Mouse (Mus musculus) cerebellum, postnatal 36 days (tissue): ENCODE data around the gene Stpg1.

Experiments
- DNase-seq, 2 experiments: peaks; one replicate each; pipeline ENCODE4 v3.0.0; 2021 to 2022; ENCODE audit warnings: mixed read lengths in 2 of 2

Gene Stpg1

GRCm38 (mm10) chr4:135494521-135495396, at the start of gene Stpg1, which contains the start of gene Nipal3:
Gene Stpg1, plus strand, starts transcription at chr4:135494790.
Gene Nipal3, minus strand, starts transcription at chr4:135495038.
- peak; percentile 93 to 94 for DNase-seq

GRCm38 (mm10) chr4:135451360-135452015, 43.1 kb upstream of the Stpg1 start:
- DNase-seq, result no peak

GRCm38 (mm10) chr4:135453164-135453563, 41.4 kb upstream of the Stpg1 start:
- DNase-seq, result no peak

GRCm38 (mm10) chr4:135453572-135453971, 41.0 kb upstream of the Stpg1 start:
- DNase-seq, result no peak

- DNase-seq, result no peak
Observed at GRCm38 (mm10) chr4:135463406-135463805, 31.2 kb upstream of the Stpg1 start.

- no peak for DNase-seq
Observed at GRCm38 (mm10) chr4:135477851-135478250, 16.7 kb upstream of the Stpg1 start.

- DNase-seq, result no peak
Observed at GRCm38 (mm10) chr4:135480370-135480769, 14.2 kb upstream of the Stpg1 start.

- DNase-seq, result no peak
Observed at GRCm38 (mm10) chr4:135485086-135485485, 9.5 kb upstream of the Stpg1 start.

- peak; percentile 76 to 78 for DNase-seq
Observed at GRCm38 (mm10) chr4:135486352-135486751, 8.2 kb upstream of the Stpg1 start.

- DNase-seq, result no peak
Observed at GRCm38 (mm10) chr4:135489256-135489655, 5.3 kb upstream of the Stpg1 start.

GRCm38 (mm10) chr4:135493271-135493670, 1.3 kb upstream of the Stpg1 start:
- DNase-seq, result no peak

- peak; percentile 71 to 76 for DNase-seq
Observed at GRCm38 (mm10) chr4:135493691-135494520, 684 bp upstream of the Stpg1 start.

- DNase-seq, result no peak
Observed at GRCm38 (mm10) chr4:135495397-135495791, 804 bp downstream of the Stpg1 start.

GRCm38 (mm10) chr4:135495810-135496209, 1.2 kb downstream of the Stpg1 start:
- DNase-seq, result peak; percentile 18 to 19

GRCm38 (mm10) chr4:135498136-135498535, 3.5 kb downstream of the Stpg1 start:
- no peak for DNase-seq

- DNase-seq, result no peak
Observed at GRCm38 (mm10) chr4:135499831-135500230, 5.2 kb downstream of the Stpg1 start.

- DNase-seq, result no peak
Observed at GRCm38 (mm10) chr4:135501587-135501986, 7.0 kb downstream of the Stpg1 start.

- no peak for DNase-seq
Observed at GRCm38 (mm10) chr4:135505794-135506193, 11.2 kb downstream of the Stpg1 start.

GRCm38 (mm10) chr4:135507547-135508350, 13.2 kb downstream of the Stpg1 start:
- peak; percentile 35 to 42 for DNase-seq

GRCm38 (mm10) chr4:135508419-135509039, 13.9 kb downstream of the Stpg1 start:
- DNase-seq, result peak; percentile 60 to 75

- DNase-seq, result no peak
Observed at GRCm38 (mm10) chr4:135509515-135509914, 14.9 kb downstream of the Stpg1 start.

- DNase-seq, result no peak
Observed at GRCm38 (mm10) chr4:135513865-135514264, 19.3 kb downstream of the Stpg1 start.
